Mouse (Mus musculus) cerebellum, adult 2 months (tissue): Measurements from ENCODE around the gene Rufy2.

ENCODE experiments used
- CTCF ChIP-seq: fragments of 200-500 bp; IDR thresholded peaks from 2 replicates; pipeline ENCODE4 v1.5.1; 2011; ENCODE audit warnings: low read depth, mild to moderate bottlenecking, control low read depth, low read length, moderate library complexity, borderline replicate concordance; ENCODE audit not compliant: insufficient read depth
- POLR2A ChIP-seq: fragments of 200-500 bp; IDR thresholded peaks from 2 replicates; pipeline ENCODE4 v1.6.1; 2011; ENCODE audit warnings: low read length, control low read depth, borderline replicate concordance; ENCODE audit not compliant: insufficient read depth

DNA sequence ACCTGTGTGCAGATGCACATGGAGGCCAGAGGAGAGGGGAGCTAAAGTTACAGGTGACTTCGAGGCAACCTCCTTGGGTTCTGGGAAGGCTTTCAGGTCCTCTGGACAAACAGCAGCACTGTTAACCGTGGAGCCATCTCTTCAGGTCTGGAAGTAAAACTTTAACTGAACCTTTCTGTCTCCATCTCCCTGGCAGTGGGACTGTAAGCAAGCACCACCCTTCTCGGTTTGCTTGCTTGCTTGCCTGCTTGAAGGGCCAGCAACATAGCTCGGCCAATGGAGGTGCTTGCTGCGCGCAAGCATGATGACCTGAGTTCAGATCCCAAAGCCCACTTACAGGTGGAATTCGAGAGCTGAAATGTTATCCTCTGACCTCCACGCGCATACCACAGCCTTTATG, 84.5 kb downstream of the Rufy2 start:
- TF ChIP-seq POLR2A (no peak), CTCF (no peak)
